Mouse (Mus musculus) liver, adult 2 months (tissue): ENCODE measurements around the gene Gdf7. TPM values are rescaled to one million over a fixed set of nuclear protein-coding genes. Genes with fewer than 3 reads are reported as not detected.

ENCODE experiments used
- DNase-seq: peaks from one replicate; pipeline ENCODE4 v3.0.0-alpha.2; 2011; ENCODE audit warnings: low read depth, low spot score; ENCODE audit errors: extremely low read depth
- H3K27ac ChIP-seq: fragments of 200-500 bp; replicated peaks from 2 replicates; pipeline ENCODE4 v1.5.1; 2012; ENCODE audit warnings: low read depth, mild to moderate bottlenecking, control low read depth, inconsistent platforms, low read length; ENCODE audit not compliant: insufficient read depth
- H3K27me3 ChIP-seq: fragments of 200-500 bp; 2 replicates; pipeline ENCODE4 v1.6.1; 2012; ENCODE audit warnings: mild to moderate bottlenecking, moderate library complexity, low read length, inconsistent platforms; ENCODE audit not compliant: control insufficient read depth, insufficient read depth
- H3K36me3 ChIP-seq: fragments of 200-500 bp; 2 replicates; pipeline ENCODE4 v1.6.1; 2012; ENCODE audit warnings: low read length, inconsistent platforms; ENCODE audit not compliant: control insufficient read depth, insufficient read depth
- H3K4me1 ChIP-seq: fragments of 200-500 bp; 2 replicates; pipeline ENCODE4 v1.6.1; 2011; ENCODE audit warnings: low read length; ENCODE audit not compliant: control insufficient read depth, insufficient read depth
- H3K4me3 ChIP-seq: fragments of 200-500 bp; 2 replicates; pipeline ENCODE4 v1.5.1; 2011; ENCODE audit warnings: low read depth, mild to moderate bottlenecking, control low read depth, low read length, moderate library complexity; ENCODE audit not compliant: insufficient read depth
- H3K79me2 ChIP-seq: fragments of 200-500 bp; 2 replicates; pipeline ENCODE4 v1.6.1; 2012; ENCODE audit warnings: inconsistent platforms, mild to moderate bottlenecking, low read length, moderate library complexity; ENCODE audit not compliant: control insufficient read depth, insufficient read depth
- H3K9ac ChIP-seq: fragments of 200-500 bp; 2 replicates; pipeline ENCODE4 v1.6.1; 2012; ENCODE audit warnings: low read depth, mild to moderate bottlenecking, control low read depth, inconsistent platforms, low read length
- CTCF ChIP-seq: fragments of 200-500 bp; IDR thresholded peaks from 2 replicates; pipeline ENCODE4 v1.5.1; 2011; ENCODE audit warnings: low read depth, low read length, control low read depth
- POLR2A ChIP-seq: fragments of 200-500 bp; IDR thresholded peaks from 2 replicates; pipeline ENCODE4 v1.6.1; 2011; ENCODE audit warnings: low read length, control low read depth; ENCODE audit not compliant: insufficient read depth; ENCODE audit errors: extremely low read depth
- WGBS: fragments of 180-500 bp; shearing (Covaris S2); methylation state at CpG from one replicate; pipeline ENCODE4 v1.1.7; 2018; 5-methylcytosine and 5-hydroxymethylcytosine counted together
- polyA plus RNA-seq: library from polyadenylated mRNA; depleted of rRNA; stranded (reverse); fragments of >200 nt; gene quantifications from 2 replicates; pipeline ENCODE4 v1.2.3, GENCODE M21; 2012
- total RNA-seq: library from RNA; depleted of rRNA; stranded (reverse); fragments of >200 nt; gene quantifications from 2 replicates; pipeline ENCODE4 v1.2.3, GENCODE M21; 2014

Gene Gdf7
- total and polyA plus RNA-seq, 2 experiments, result not detected

DNA sequence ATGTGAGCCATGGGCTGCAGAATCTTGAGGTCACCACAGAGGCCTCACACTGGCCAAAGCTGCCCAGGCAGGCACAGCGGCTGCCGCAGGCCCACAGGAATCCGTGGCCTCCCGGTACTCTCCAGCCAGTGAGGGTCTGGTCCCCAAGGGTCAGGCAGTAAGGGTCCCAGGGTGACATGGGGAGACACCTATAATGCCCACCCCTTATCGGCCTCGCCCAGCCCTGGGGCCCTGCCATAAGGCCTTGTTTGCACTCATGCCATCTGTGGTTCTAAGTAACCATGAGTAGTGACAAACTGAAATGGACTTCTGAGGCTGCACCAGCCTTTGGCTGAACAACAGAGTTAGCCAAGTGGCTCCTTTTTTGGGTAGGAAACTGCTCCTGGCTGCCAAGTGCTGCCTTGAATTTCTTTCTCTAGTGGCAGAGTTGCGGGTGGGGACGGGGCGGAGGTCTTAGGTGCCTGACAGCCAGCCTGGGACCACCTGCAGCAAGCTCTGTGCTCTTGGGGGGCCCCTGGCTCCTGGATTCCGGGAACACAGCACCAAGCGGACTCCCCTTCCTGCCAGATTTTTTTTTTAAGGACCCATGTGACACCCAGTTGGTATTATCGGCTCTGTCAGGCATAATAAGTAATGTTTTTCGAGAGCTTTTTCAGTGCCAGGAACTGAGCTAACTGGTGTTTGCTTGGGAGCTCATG lies 23.6 kb upstream of the Gdf7 start:
- DNase-seq, result no peak
- Histone ChIP-seq H3K4me1 (no peaks in the 10 kb centered on the region), H3K36me3 (no peaks in the 10 kb centered on the region), H3K27me3 (no peaks in the 10 kb centered on the region), H3K9ac (no peak overlapping the region), H3K79me2 (no peaks in the 10 kb centered on the region), H3K4me3 (no peak overlapping the region), H3K27ac (no peak overlapping the region)
- TF ChIP-seq CTCF, result no peak
- TF ChIP-seq POLR2A, result no peak
- 94% methylated on average over 13 of the region's 13 CpGs for WGBS

DNA sequence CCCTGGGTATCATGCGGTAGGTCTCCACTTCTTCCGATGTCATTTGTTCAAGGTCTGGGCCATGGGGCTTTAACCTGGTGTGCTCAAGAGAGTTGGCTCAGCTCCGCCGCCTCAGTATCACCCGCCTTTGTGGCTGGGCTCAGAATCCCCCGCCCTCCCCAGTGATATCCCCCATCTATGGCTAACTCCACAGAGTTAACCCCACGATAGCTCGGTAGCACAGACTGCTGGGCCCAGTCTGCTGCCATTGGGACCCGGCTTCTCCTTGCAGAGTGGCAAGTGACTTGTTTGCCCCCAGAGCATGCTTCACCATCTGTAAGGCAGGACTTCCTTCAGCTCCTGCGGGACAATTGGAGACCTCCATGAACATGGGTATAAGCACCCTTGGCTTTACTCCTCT lies 22.3 kb upstream of the Gdf7 start:
- Histone ChIP-seq H3K36me3 (no peaks in the 10 kb centered on the region), H3K9ac (no peak overlapping the region), H3K4me1 (no peaks in the 10 kb centered on the region), H3K4me3 (no peak overlapping the region), H3K79me2 (no peaks in the 10 kb centered on the region), H3K27me3 (no peaks in the 10 kb centered on the region), H3K27ac (no peak overlapping the region)
- DNase-seq, result no peak
- WGBS, result 90% methylated on average over 10 of the region's 10 CpGs
- TF ChIP-seq CTCF (no peak), POLR2A (no peak)

DNA sequence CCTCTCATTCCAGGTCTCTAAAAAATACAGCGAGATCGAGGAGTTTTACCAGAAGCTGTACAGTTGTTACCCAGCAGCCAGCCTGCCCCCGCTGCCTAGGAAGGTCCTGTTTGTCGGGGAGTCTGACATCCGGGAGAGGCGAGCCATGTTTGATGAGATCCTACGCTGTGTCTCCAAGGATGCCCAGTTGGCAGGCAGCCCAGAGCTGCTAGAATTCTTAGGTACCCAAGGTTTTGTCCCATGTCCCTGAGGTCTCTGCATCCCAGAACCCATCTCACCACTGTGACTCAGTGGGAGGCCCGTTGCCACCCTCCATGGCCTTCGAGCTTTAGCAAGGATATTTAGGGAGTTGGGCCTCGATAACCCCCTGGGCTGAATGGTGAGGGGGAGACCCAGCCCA lies 19.8 kb upstream of the Gdf7 start:
- TF ChIP-seq CTCF (no peak), POLR2A (no peak)
- Histone ChIP-seq H3K27ac (no peak overlapping the region), H3K9ac (no peak overlapping the region), H3K79me2 (no peaks in the 10 kb centered on the region), H3K4me1 (no peaks in the 10 kb centered on the region), H3K36me3 (no peaks in the 10 kb centered on the region), H3K4me3 (no peak overlapping the region), H3K27me3 (no peaks in the 10 kb centered on the region)
- WGBS, result 93% methylated on average over 10 of the region's 10 CpGs
- DNase-seq, result no peak

DNA sequence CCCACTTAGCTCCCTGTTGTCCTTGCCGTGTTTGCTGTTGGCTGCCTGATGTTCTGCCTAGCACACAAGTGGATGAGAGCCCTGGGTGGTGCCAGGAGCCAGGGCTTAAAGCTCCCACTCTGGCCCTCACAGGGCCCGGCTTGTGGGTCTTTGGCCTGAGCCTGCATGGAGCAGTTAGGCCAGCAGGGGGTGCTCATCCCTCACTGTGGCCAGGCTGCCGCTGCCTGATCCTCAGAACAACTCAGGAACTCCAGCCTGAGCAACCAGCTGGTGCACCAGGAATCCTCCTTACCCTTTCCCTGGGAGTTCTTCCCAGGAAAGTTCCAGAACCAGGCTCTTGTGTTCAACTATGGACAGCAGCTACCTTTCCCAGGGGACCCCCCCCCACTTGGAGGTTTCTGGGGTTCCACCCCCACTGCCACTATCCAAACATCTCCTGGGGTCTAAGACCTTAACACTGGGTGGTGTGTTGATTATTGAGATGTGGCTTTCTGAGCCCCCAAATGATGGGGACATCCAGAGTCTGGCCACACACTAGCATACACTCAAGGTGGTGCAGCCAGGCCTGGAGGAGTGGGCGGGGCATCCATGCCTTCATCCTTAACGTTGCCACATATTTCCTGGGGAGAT lies 18.4 kb upstream of the Gdf7 start:
- TF ChIP-seq CTCF, result peak; percentile 96
- TF ChIP-seq POLR2A, result no peak
- no peak overlapping the region for H3K27ac ChIP-seq
- no peak for DNase-seq
- 48% methylated on average over 5 of the region's 5 CpGs for WGBS
- H3K36me3 ChIP-seq, result no peaks in the 10 kb centered on the region
- H3K27me3 ChIP-seq, result no peaks in the 10 kb centered on the region
- H3K79me2 ChIP-seq, result no peaks in the 10 kb centered on the region
- no peak overlapping the region for H3K4me3 ChIP-seq
- H3K9ac ChIP-seq, result no peak overlapping the region
- no peaks in the 10 kb centered on the region for H3K4me1 ChIP-seq

GRCm38 (mm10) chr12:8316541-8316940 lies 14.8 kb upstream of the Gdf7 start:
- no peak overlapping the region for H3K4me3 ChIP-seq
- H3K9ac ChIP-seq, result no peak overlapping the region
- no peaks in the 10 kb centered on the region for H3K36me3 ChIP-seq
- no peaks in the 10 kb centered on the region for H3K27me3 ChIP-seq
- peaks cover 2% of the 10 kb centered on the region; the same call in 1 of the 2 replicates for H3K4me1 ChIP-seq
- no peaks in the 10 kb centered on the region for H3K79me2 ChIP-seq
- no peak for TF ChIP-seq CTCF
- TF ChIP-seq POLR2A, result no peak
- DNase-seq, result no peak
- 93% methylated on average over 5 of the region's 5 CpGs for WGBS
- no peak overlapping the region for H3K27ac ChIP-seq

DNA sequence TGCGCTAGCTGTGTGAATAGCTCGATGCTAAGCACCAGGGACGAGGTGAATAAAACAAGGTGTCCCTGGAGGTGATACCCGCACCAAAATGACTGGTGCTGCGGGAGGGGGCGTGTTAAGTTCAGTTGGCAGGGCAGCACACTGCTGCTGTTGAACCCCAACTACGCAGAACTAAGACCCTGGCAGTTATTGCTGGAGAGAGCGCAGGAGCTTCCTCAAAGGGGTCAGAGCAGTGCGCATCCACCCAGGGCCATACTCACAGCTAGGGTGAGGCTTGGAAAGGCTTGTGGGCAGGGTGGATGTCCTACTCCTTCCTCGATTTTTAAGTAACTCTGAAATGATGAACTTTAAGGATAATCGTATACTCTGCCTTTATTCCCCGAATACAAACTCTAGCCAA lies 12.0 kb upstream of the Gdf7 start:
- H3K79me2 ChIP-seq, result no peaks in the 10 kb centered on the region
- H3K27me3 ChIP-seq, result no peaks in the 10 kb centered on the region
- no peak overlapping the region for H3K27ac ChIP-seq
- H3K9ac ChIP-seq, result peak overlapping the region; percentile 85
- peaks cover 2% of the 10 kb centered on the region; the same call in 1 of the 2 replicates for H3K4me1 ChIP-seq
- peak overlapping the region; percentile 90 for H3K4me3 ChIP-seq
- no peak for TF ChIP-seq CTCF
- no peak for TF ChIP-seq POLR2A
- 22% methylated on average over 12 of the region's 12 CpGs for WGBS
- no peaks in the 10 kb centered on the region for H3K36me3 ChIP-seq
- no peak for DNase-seq
